Mouse (Mus musculus) midbrain, postnatal 0 days (tissue): ENCODE measurements around the gene Arid1b. TPM values are rescaled to one million over a fixed set of nuclear protein-coding genes. Genes with fewer than 3 reads are reported as not detected.

Experiments
- ATAC-seq: fragments of 200-750 bp; cut with Nextera tagmentation; 2 replicates; pipeline ENCODE4 v1.8.0; 2017; ENCODE audit warnings: moderate number of reproducible peaks, mild to moderate bottlenecking, moderate TSS enrichment, moderate library complexity; ENCODE audit not compliant: low FRiP score
- DNase-seq: peaks from one replicate; pipeline ENCODE4 v3.0.0-alpha.2; 2015; ENCODE audit warnings: low spot score
- H3K27ac ChIP-seq: fragments of 300-500 bp; sonication (generic); 2 replicates; pipeline ENCODE4 v1.5.1; 2014; ENCODE audit warnings: low read depth, mild to moderate bottlenecking, low read length, mixed read lengths
- H3K27me3 ChIP-seq: fragments of 300-500 bp; sonication (generic); 2 replicates; pipeline ENCODE4 v1.6.1; 2014; ENCODE audit warnings: low read length, control low read depth, mixed read lengths; ENCODE audit not compliant: insufficient read depth
- H3K36me3 ChIP-seq: fragments of 300-500 bp; sonication (generic); 2 replicates; pipeline ENCODE4 v1.6.1; 2014; ENCODE audit warnings: low read length, control low read depth, mixed read lengths; ENCODE audit not compliant: insufficient read depth
- H3K4me1 ChIP-seq: fragments of 300-500 bp; sonication (generic); 2 replicates; pipeline ENCODE4 v1.6.1; 2014; ENCODE audit warnings: mild to moderate bottlenecking, control low read depth, antibody characterized with exemption, low read length, mixed read lengths; ENCODE audit not compliant: insufficient read depth
- H3K4me2 ChIP-seq: fragments of 300-500 bp; sonication (generic); 2 replicates; pipeline ENCODE4 v1.6.1; 2014; ENCODE audit warnings: low read depth, mild to moderate bottlenecking, low read length, mixed read lengths; ENCODE audit not compliant: poor library complexity, severe bottlenecking
- H3K4me3 ChIP-seq: fragments of 300-500 bp; sonication (generic); 2 replicates; pipeline ENCODE4 v1.5.1; 2014; ENCODE audit warnings: low read depth, mild to moderate bottlenecking, low read length, moderate library complexity
- H3K9ac ChIP-seq: fragments of 300-500 bp; sonication (generic); replicated peaks from 2 replicates; pipeline ENCODE4 v1.6.1; 2014; ENCODE audit warnings: mild to moderate bottlenecking, low read length, moderate library complexity, mixed read lengths; ENCODE audit not compliant: poor library complexity, severe bottlenecking
- H3K9me3 ChIP-seq: fragments of 300-500 bp; sonication (generic); 2 replicates; pipeline ENCODE4 v1.6.1; 2016; ENCODE audit warnings: low read length, control low read depth
- CTCF ChIP-seq: IDR thresholded peaks from 2 replicates; pipeline ENCODE4 v1.5.1; 2016; ENCODE audit warnings: antibody characterized with exemption, mild to moderate bottlenecking
- WGBS: fragments of 180-500 bp; shearing (Covaris S2); extraction: QIAGEN DNeasy Blood & Tissue Kit; methylation state at CpG from one replicate; pipeline ENCODE4 v1.1.7; 2014; 5-methylcytosine and 5-hydroxymethylcytosine counted together
- polyA plus RNA-seq: library from polyadenylated mRNA; unstranded; fragments of >200 nt; fragmentation: Nextera tagmentation; extraction: Ambion mirVana; gene quantifications from 2 replicates; pipeline ENCODE4 v1.2.1, GENCODE M21; 2015
- total RNA-seq: library from RNA; depleted of rRNA; stranded (reverse); fragments of >200 nt; gene quantifications from 2 replicates; pipeline ENCODE4 v1.2.3, GENCODE M21; 2014

Gene Arid1b
- total and polyA plus RNA-seq, 2 experiments from 2014 or later: 11.9 to 73.3 TPM

DNA sequence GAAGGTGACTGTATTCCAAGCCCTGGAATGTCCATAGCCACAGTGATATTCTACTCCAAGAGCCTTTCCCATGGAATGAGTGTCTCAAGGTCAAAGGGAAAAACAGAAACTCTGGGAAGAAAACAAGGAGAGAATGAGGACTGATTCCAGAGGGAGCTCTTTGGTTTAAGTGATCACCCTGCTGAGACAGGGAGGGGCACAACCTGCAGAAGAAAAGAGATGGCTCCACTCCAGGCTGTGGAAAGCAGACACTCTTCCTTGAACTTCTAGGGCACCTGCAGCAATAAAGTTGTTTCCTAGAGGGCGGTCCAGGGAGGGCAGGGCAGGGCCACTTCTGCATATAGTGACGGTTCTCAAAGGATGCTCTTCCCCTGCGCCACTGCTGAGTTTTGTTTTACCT, 45.6 kb upstream of the Arid1b start:
- Histone ChIP-seq H3K9me3 (no peaks in the 10 kb centered on the region), H3K4me3 (no peak overlapping the region), H3K4me1 (no peaks in the 10 kb centered on the region), H3K4me2 (no peak overlapping the region), H3K36me3 (no peaks in the 10 kb centered on the region), H3K9ac (no peak overlapping the region), H3K27me3 (no peaks in the 10 kb centered on the region), H3K27ac (no peak overlapping the region)
- 64% methylated on average over 3 of the region's 3 CpGs for WGBS
- TF ChIP-seq CTCF: no peak
- ATAC-seq (no peak), DNase-seq (no peak)

DNA sequence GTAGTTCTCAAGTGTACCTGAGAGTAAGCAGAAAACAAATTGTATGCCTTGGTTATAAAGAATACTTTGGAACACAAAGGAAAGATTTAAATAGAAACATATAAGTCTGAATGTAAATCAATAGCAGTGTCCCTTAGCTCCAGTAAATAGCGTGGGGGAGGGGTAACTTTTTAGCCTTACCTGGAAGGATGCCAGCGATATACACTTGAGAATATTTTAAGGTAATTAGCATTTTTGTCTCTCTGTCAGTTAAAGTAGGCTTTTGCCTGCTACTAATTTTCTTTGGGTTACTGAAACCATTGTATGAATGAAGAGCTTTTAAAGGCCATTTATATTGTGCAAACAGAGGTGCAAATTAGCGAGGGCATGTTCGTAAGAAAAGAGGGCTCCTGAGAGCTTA, 39.7 kb upstream of the Arid1b start:
- H3K4me2 ChIP-seq: no peak overlapping the region
- WGBS: 49% methylated on average over 4 of the region's 4 CpGs
- ATAC-seq (no peak), DNase-seq (no peak)
- H3K36me3 ChIP-seq: no peaks in the 10 kb centered on the region
- no peak overlapping the region for H3K27ac ChIP-seq
- no peaks in the 10 kb centered on the region for H3K27me3 ChIP-seq
- H3K4me3 ChIP-seq: no peak overlapping the region
- TF ChIP-seq CTCF: no peak
- no peak overlapping the region for H3K9ac ChIP-seq
- H3K9me3 ChIP-seq: no peaks in the 10 kb centered on the region
- H3K4me1 ChIP-seq: peaks cover 3% of the 10 kb centered on the region; the same call in 1 of the 2 replicates

DNA sequence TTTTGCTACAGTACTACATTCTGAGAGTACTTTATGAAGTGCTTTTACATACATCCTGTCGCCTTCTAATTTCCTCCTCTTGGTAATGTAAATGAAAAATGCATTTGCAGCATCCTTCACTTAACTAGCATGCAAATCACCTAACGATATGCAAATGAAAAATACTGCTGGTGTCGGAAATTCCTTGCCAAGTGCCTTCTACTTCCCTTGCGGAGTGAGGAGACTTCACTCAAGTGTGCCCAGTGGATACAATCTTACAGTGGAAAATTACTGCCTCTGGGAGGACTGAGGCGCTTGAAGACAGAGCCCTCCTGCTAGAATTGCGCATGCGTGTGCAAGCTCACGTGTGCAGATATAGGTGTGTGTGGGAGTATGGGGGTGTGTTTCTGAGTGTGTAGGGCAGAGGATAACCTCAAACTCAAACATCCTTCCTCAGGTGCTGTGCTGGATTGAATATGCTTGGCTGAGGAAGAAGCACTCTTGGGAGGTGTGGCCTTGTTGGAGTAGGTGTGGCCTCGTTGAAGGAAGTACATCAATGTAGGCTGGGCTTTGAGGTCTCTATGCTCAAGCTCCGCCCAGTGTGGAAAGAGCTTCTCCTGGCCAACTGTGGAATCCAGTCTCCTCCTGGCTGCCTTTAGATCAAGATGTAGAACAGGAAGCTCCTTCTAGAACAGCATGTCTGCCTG, 29.8 kb upstream of the Arid1b start:
- no peak overlapping the region for H3K4me2 ChIP-seq
- no peak overlapping the region for H3K9ac ChIP-seq
- no peak for DNase-seq
- H3K9me3 ChIP-seq: no peaks in the 10 kb centered on the region
- no peaks in the 10 kb centered on the region for H3K27me3 ChIP-seq
- H3K36me3 ChIP-seq: no peaks in the 10 kb centered on the region
- ATAC-seq: no peak
- no peak overlapping the region for H3K27ac ChIP-seq
- H3K4me1 ChIP-seq: no peaks in the 10 kb centered on the region
- 70% methylated on average over 10 of the region's 10 CpGs for WGBS
- TF ChIP-seq CTCF: no peak
- H3K4me3 ChIP-seq: no peak overlapping the region

DNA sequence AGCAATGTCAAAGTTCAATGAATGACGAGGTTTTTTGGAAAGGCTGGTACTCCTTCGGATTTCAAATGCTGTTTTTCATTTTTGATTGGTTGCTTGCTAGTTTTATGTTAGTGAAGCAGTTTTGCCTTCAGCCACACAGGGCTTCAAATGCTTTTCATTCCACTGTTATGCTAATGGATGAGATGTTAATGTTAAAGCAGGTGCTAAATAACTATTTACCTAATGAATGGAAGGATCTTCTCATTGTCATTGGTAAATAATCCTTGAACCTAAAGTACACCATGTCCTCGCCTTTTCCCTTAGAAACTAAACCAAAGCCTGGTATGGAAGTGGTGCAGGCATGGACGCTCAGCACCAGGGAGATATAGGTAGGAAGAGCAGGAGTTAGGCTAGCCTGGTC, 26.9 kb upstream of the Arid1b start:
- Histone ChIP-seq H3K36me3 (no peaks in the 10 kb centered on the region), H3K9ac (no peak overlapping the region), H3K27ac (no peak overlapping the region), H3K4me1 (no peaks in the 10 kb centered on the region), H3K9me3 (no peaks in the 10 kb centered on the region), H3K27me3 (no peaks in the 10 kb centered on the region), H3K4me2 (no peak overlapping the region), H3K4me3 (no peak overlapping the region)
- no peak for TF ChIP-seq CTCF
- no peak for ATAC-seq
- WGBS: 68% methylated on average over 4 of the region's 4 CpGs
- DNase-seq: no peak

DNA sequence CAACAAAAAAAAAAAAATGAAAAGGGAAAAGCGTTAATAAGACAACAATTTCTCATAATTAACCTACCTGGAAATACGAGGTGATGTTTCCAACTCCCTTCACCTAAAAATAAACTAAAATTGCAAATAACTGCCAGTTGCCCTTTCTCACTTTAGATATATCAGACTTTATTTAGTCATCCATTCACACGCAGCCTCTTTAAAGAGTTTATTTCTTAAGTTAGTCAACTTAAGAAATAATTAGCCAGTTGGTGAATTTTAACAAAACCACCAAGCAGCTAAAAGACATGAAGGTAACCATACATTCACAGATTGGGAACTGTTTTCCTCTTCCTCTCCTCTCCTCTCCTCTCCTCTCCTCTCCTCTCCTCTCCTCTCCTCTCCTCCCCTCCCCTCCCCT, 26.1 kb upstream of the Arid1b start:
- H3K4me1 ChIP-seq: no peaks in the 10 kb centered on the region
- H3K36me3 ChIP-seq: no peaks in the 10 kb centered on the region
- TF ChIP-seq CTCF: no peak
- H3K27me3 ChIP-seq: no peaks in the 10 kb centered on the region
- 97% methylated on average over 3 of the region's 3 CpGs for WGBS
- no peaks in the 10 kb centered on the region for H3K9me3 ChIP-seq
- no peak overlapping the region for H3K9ac ChIP-seq
- no peak overlapping the region for H3K27ac ChIP-seq
- no peak for ATAC-seq
- H3K4me2 ChIP-seq: no peak overlapping the region
- DNase-seq: no peak
- H3K4me3 ChIP-seq: no peak overlapping the region

DNA sequence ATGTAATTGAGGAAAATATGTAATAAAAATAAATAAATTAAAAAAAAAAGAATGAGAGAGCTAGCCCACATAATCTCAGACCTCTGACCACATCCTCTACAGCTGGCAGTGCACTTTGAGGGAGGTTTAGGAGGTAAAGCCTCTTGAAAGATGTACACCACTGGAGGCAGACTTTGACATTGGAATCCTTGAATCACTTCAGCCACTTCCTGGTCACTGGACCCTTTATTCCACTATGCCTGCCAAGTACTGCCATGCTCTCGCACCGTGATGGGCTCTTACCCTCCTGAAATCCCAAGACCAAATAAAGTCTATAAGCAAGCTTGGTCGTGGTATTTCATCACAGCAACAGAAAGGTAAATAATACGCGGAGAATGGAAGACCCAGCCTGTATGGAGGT, 25.3 kb upstream of the Arid1b start:
- Histone ChIP-seq H3K27me3 (no peaks in the 10 kb centered on the region), H3K9ac (no peak overlapping the region), H3K27ac (no peak overlapping the region), H3K4me3 (no peak overlapping the region), H3K4me1 (no peaks in the 10 kb centered on the region), H3K9me3 (no peaks in the 10 kb centered on the region), H3K36me3 (no peaks in the 10 kb centered on the region), H3K4me2 (no peak overlapping the region)
- 92% methylated on average over 5 of the region's 5 CpGs for WGBS
- no peak for DNase-seq
- TF ChIP-seq CTCF: no peak
- ATAC-seq: no peak
